Mouse (Mus musculus) ES-Bruce4 (cell line): ENCODE data around the gene Otp.

Experiments
- CTCF ChIP-seq: IDR thresholded peaks from one replicate; pipeline ENCODE4 v1.8.1; 2011; ENCODE audit warnings: low read depth, low read length
- EP300 ChIP-seq: IDR thresholded peaks from 2 replicates; pipeline ENCODE4 v1.6.1; 2011; ENCODE audit warnings: low read depth, low read length; ENCODE audit not compliant: insufficient read depth
- POLR2A ChIP-seq: IDR thresholded peaks from one replicate; pipeline ENCODE4 v1.8.1; 2011; ENCODE audit warnings: low read length; ENCODE audit not compliant: insufficient read depth

GRCm38 (mm10) chr13:94849351-94849750 is 26.1 kb upstream of the Otp start:
- TF ChIP-seq POLR2A (no peak), EP300 (no peak), CTCF (no peak)
